Mouse (Mus musculus) liver, postnatal 0 days (tissue): ENCODE measurements at regions not wholly inside any gene's neighbourhood (a gene's known extent, or its start where the extent isn't known, plus 50 kb on each side); places are given as distances from the start of the nearest gene placed in this dataset.

Source experiments
- ATAC-seq: fragments of 200-750 bp; cut with Nextera tagmentation; 2 replicates; pipeline ENCODE4 v1.8.0; 2017; ENCODE audit warnings: mild to moderate bottlenecking, moderate library complexity
- DNase-seq: peaks from one replicate; pipeline ENCODE4 v3.0.0-alpha.2; 2016
- H3K27ac ChIP-seq: fragments of 300-500 bp; sonication (generic); 2 replicates; pipeline ENCODE4 v1.5.1; 2014; ENCODE audit warnings: antibody characterized with exemption, moderate library complexity, mild to moderate bottlenecking, low read depth
- H3K27me3 ChIP-seq: fragments of 300-500 bp; sonication (generic); 2 replicates; pipeline ENCODE4 v1.6.1; 2014; ENCODE audit warnings: low read length, control low read depth, mixed read lengths; ENCODE audit not compliant: insufficient read depth
- H3K36me3 ChIP-seq: fragments of 300-500 bp; sonication (generic); replicated peaks from 2 replicates; pipeline ENCODE4 v1.6.1; 2014; ENCODE audit warnings: mild to moderate bottlenecking, control low read depth, low read length, moderate library complexity, mixed read lengths; ENCODE audit not compliant: insufficient read depth
- H3K4me1 ChIP-seq: fragments of 300-500 bp; sonication (generic); 2 replicates; pipeline ENCODE4 v1.6.1; 2014; ENCODE audit warnings: antibody characterized with exemption, mild to moderate bottlenecking, control low read depth; ENCODE audit not compliant: insufficient read depth
- H3K4me2 ChIP-seq: fragments of 300-500 bp; sonication (generic); 2 replicates; pipeline ENCODE4 v1.6.1; 2014; ENCODE audit warnings: low read depth, mild to moderate bottlenecking, low read length, moderate library complexity, mixed read lengths
- H3K4me3 ChIP-seq: fragments of 300-500 bp; sonication (generic); 2 replicates; pipeline ENCODE4 v1.5.1; 2014; ENCODE audit warnings: low read depth, low read length
- H3K9ac ChIP-seq: fragments of 300-500 bp; sonication (generic); replicated peaks from 2 replicates; pipeline ENCODE4 v1.6.1; 2014; ENCODE audit warnings: mild to moderate bottlenecking, moderate library complexity
- H3K9me3 ChIP-seq: fragments of 300-500 bp; sonication (generic); 2 replicates; pipeline ENCODE4 v1.6.1; 2016; ENCODE audit warnings: mild to moderate bottlenecking, control low read depth, low read length, mixed read lengths
- CTCF ChIP-seq: sonication (generic); IDR thresholded peaks from 2 replicates; pipeline ENCODE4 v1.5.1; 2016; ENCODE audit warnings: antibody characterized with exemption, low read depth
- EP300 ChIP-seq: IDR thresholded peaks from 2 replicates; pipeline ENCODE4 v1.6.1; 2016; ENCODE audit warnings: antibody characterized with exemption, low read depth, mild to moderate bottlenecking
- WGBS: fragments of 180-500 bp; shearing (Covaris S2); extraction: QIAGEN DNeasy Blood & Tissue Kit; methylation state at CpG from one replicate; pipeline ENCODE4 v1.1.7; 2014; ENCODE audit not compliant: insufficient replicate concordance; 5-methylcytosine and 5-hydroxymethylcytosine counted together

DNA sequence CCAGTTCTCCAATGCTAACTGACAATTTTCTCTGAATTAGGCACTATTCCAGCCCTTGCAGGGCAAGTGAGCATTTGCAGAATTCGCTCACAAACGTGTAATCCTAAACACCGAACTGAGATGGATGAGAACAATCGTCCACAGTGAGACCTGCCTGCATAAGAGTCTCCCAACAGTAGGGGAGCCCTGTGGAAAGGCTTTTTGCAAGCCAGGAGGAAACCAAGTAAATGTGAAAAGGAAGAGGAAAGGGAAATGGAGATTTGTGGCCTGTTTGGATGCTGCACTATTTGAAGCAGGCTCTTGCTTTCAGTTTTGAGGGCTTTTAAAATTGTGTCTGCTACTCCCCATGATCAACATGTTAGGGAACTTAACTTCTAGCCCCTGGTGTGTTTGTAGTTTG is 470.9 kb upstream of the A830018L16Rik start:
- no peak for ATAC-seq

More for the DNA sequence above, 470.9 kb upstream of the A830018L16Rik start:
- Histone ChIP-seq H3K9ac (no peak overlapping the region), H3K36me3 (no peaks in the 10 kb centered on the region), H3K27ac (no peak overlapping the region), H3K4me2 (no peak overlapping the region), H3K27me3 (no peaks in the 10 kb centered on the region), H3K4me1 (no peaks in the 10 kb centered on the region), H3K9me3 (no peaks in the 10 kb centered on the region), H3K4me3 (no peak overlapping the region)
- TF ChIP-seq EP300 = no peak
- TF ChIP-seq CTCF = 0 out of 2 replicates have a peak, but pooled peaks have one; percentile 20
- 23% methylated on average over 4 of the region's 4 CpGs for WGBS
- DNase-seq = no peak
